Mouse (Mus musculus) mesoderm, embryonic 11.5 days (tissue): ENCODE results near the gene Top2b.
A peak's percentile ranks its signal among the peaks of the same experiment; 100 is the strongest.

Experiments
- DNase-seq: peaks from one replicate; pipeline ENCODE4 v3.0.0-alpha.2; 2012; ENCODE audit warnings: low read depth, low spot score

The Top2b gene

GRCm38 (mm10) chr14:16414163-16414562 is 49.2 kb downstream of the Top2b start:
- DNase-seq: no peak

GRCm38 (mm10) chr14:16427569-16427968 is 62.6 kb downstream of the Top2b start:
- DNase-seq: no peak

GRCm38 (mm10) chr14:16431941-16432499 is 67.0 kb downstream of the Top2b start:
- DNase-seq: no peak

- DNase-seq: no peak
Observed at GRCm38 (mm10) chr14:16432550-16432949, 67.6 kb downstream of the Top2b start.

GRCm38 (mm10) chr14:16433206-16433605 is 68.2 kb downstream of the Top2b start:
- DNase-seq: no peak

GRCm38 (mm10) chr14:16434396-16435171 is 69.6 kb downstream of the Top2b start:
- peak; percentile 63 for DNase-seq

- no peak for DNase-seq
Observed at GRCm38 (mm10) chr14:16437386-16437785, 72.4 kb downstream of the Top2b start.

GRCm38 (mm10) chr14:16439385-16440126 is 74.6 kb downstream of the Top2b start:
- DNase-seq: no peak

GRCm38 (mm10) chr14:16444859-16445258 is 79.9 kb downstream of the Top2b start:
- DNase-seq: no peak

- DNase-seq: peak; percentile 69
Observed at GRCm38 (mm10) chr14:16447587-16447986, 82.6 kb downstream of the Top2b start.

GRCm38 (mm10) chr14:16448269-16448987 is 83.4 kb downstream of the Top2b start:
- peak; percentile 50 for DNase-seq

- no peak for DNase-seq
Observed at GRCm38 (mm10) chr14:16478606-16479323, 113.8 kb downstream of the Top2b start.

GRCm38 (mm10) chr14:16479521-16479920 is 114.5 kb downstream of the Top2b start:
- DNase-seq: no peak

- DNase-seq: no peak
Observed at GRCm38 (mm10) chr14:16480621-16481020, 115.6 kb downstream of the Top2b start.

GRCm38 (mm10) chr14:16483656-16484380 is 118.8 kb downstream of the Top2b start:
- peak; percentile 29 for DNase-seq
